Mouse (Mus musculus) T-helper 17 cell (primary cell): Measurements from ENCODE around the gene Epb41.

ENCODE experiments used
- in situ Hi-C, 2 experiments: fragments of 300-600 bp; cut with MboI, MseI; formaldehyde crosslinking; loops; 1 replicate in 1 of 2; 2 replicates in 1 of 2; pipeline ENCODE4 v1.15.1; 2025; ENCODE audit warnings: high pct_unique_total_duplicates in 2 of 2

The Epb41 gene

DNA sequence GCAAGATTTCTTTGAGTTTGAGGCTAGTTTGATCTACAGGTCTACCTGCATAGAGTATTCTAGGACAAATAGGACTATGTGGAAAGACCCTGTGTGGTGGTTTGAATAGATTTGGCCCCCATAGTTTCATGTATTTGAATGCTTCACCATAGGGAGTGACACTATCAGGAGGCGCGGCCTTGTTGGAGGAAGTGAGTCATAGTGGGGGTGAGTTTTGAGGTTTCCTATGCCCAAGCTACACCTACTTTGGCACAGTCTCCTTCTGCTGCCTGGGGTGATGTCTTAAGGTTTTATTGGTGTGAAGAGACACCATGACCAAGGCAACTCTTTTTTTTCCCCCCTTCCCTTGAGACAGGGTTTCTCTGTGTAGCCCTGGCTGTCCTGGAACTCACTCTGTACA lies 51.3 kb downstream of the Epb41 start:
- in situ Hi-C loops, result no loop called here

DNA sequence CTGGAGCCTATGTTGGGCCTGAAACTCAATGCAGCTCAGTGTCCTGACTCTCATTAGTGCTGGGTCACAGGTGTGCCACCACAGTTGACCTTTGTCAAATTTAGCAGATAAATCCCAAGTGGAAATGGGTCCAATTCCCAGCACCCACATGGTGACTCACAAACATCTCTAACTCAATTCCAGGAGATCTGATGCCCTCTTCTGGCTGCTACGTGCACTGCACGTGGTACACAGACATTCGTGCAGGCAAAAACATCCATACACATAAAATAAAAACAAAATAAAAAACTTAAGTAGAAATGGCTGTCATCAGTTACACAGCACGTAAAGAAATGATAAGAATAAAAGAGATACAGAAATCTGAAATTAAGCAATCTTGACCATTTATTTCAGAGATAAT lies 52.5 kb downstream of the Epb41 start:
- in situ Hi-C loops, result no loop called here

DNA sequence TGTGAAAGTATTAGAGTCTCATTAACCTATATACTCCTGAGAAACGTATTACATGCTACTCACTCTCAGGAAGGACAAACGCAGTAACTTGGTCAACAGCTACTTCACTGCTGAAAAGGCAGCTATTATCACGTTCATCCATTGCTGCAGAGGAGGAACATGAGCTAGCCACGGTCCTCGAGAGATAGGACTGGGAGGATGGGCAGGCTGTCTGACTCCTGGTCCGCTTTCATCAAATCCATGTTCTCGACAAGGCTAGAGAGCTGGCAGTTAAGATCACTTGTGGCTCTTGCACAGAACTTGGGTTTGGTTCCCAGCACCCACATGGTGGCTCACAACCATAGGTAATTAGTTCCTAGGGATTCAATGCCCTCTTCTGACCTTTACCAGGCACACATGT lies 53.2 kb downstream of the Epb41 start:
- in situ Hi-C loops, result no loop called here

DNA sequence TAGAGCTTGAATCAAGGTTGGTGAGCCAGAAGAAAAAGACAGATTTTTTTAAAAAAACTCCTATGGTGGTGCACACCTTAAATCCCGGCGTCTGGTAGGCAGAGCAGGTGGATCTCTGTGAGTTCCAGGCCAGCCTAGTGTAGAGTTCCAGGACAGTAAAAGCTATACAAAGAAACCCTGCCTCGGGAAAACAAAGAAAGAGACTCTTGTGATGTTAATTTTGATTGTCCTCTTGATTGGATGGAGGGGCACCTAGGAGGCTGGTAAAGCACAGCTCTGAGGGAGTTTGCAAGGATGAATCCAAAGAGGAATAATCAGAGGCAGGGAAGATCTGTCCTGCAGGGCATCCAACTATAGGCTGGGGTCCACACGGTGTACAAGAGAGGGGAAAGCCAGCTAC lies 56.6 kb downstream of the Epb41 start:
- in situ Hi-C loops, result no loop called here

DNA sequence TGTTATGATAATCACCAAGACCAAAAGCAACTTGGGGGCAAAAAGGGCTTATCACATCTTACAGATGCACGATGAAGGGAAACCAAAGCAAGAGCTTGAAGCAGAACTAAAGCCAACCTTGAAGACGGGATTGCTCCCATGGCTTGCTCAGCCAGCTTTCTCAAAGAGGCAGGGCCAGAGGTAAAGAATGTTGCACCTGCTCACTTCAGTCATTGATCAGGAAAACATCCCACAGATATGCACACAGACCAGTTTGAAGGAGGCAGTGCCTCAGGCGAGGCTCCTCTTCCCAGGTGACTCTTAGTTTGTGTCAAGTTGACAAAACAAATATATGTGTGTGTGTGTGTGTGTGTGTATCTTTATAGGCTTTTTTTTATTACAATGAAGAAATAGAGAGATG lies 59.7 kb downstream of the Epb41 start:
- in situ Hi-C loops, result no loop called here

DNA sequence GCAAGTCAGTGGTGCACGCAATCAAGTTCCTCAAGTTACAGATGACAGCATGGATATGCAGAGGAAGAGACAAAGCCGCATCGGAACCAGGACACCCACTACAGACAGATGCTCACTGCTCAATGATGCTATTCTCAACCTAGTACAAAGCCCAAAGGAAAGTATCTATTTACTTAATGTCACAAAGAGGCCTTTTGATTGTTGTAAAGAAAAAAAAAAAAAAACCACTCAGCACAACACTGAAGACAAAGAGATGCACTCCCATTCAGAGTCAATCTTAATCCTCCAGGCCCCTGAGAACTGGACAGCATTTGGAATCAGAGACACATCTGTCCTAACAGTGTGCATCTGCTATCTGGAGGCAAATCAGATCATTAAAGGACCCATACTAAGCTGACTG lies 63.5 kb downstream of the Epb41 start:
- in situ Hi-C loops, result no loop called here

GRCm38 (mm10) chr4:132010416-132010815 lies 64.7 kb downstream of the Epb41 start:
- in situ Hi-C loops, result no loop called here

DNA sequence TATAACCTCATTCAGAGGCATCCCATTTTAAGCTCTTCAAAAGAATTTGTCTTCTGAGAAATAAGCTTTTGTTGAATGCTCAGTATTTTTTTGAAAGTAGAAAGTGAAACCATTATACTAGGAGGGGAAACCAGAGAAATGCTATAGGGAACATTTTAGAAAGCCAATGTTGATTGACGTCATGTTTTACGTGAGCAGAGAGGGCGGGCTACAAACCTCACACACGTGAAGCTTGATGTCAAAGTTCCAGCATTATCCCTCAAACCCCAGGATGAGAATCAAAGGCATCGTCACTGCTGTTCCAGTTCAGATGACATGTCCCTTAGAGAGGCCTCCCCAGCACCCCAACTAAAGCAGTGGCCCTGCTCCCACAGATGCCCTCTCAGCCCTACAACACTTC lies 66.9 kb downstream of the Epb41 start:
- in situ Hi-C loops, result no loop called here

- in situ Hi-C loops, result no loop called here
These were observed 68.0 kb downstream of the Epb41 start for GRCm38 (mm10) chr4:132007123-132007522.

- in situ Hi-C loops, result no loop called here
These were observed 76.5 kb downstream of the Epb41 start for GRCm38 (mm10) chr4:131998641-131999040.

DNA sequence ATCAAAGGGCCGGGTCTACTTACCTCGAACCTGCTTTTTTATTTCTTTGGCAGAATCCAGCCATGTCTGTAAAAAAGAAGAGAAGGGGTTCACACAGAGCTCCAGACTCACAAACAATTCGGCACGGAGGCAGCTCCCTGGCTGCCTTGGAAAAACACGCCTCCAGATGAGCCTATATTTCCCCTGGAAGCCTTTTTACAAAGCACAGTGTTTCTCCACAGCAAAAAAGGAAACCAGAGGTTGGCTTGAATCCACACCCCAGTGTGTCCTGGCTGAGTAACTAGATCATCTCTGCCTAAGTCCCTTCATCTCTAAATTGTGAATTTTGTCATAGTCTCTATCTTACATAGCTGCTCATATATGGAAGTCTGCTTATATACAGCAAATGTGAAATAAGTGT lies 77.6 kb downstream of the Epb41 start:
- in situ Hi-C loops, result no loop called here

DNA sequence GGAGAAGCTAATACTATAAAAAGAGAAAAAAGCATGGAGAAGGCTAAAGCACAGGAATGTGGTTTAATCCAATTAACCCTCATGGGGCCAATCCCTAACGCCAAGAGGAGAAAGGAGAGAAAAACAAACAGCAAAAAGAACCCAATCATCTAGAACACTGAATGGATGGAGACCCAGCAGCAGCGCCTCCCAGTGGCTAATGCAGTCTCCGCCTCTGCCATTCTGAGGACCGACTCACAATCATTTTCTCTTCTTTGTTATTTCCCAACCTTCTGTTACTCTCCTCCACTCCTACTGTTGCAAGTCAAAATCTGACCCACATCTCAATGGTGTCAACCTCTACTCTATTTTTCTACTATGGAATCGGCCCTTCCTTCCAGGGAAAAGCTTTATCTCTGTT lies 78.1 kb downstream of the Epb41 start:
- in situ Hi-C loops, result no loop called here

- in situ Hi-C loops, result no loop called here
These were observed 81.3 kb downstream of the Epb41 start for GRCm38 (mm10) chr4:131993792-131994191.

- in situ Hi-C loops, result loop anchor here in 1 of 2 experiments (5.0 kb wide), 1 partner anchor 94 kb away; the partner anchor contains the start of gene Epb41
These were observed 92.1 kb downstream of the Epb41 start for GRCm38 (mm10) chr4:131982881-131983538.

- in situ Hi-C loops, result loop anchor here in 1 of 2 experiments (5.0 kb wide), 1 partner anchor 96 kb away; the partner anchor contains the start of gene Epb41
These were observed 93.4 kb downstream of the Epb41 start for GRCm38 (mm10) chr4:131981755-131982154.

DNA sequence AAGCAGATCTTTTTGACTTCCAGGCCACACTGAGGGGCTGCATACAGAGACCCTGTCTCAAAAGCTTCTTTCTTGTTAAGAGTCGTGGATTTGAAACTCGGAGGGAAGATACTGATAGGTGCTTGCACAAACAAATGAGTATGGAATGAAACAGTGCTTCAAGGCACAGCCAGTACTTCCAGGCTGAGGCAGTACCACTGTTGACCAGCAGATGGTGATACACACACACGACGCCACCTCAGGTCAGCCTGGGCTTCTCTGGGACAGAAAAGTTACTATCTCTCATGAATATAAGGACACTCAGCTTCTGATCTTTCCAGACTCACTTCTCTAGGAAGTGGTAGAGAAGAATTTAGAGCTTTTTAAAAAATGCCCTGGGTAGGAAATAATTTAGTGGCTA lies 97.9 kb downstream of the Epb41 start:
- in situ Hi-C loops, result no loop called here

- in situ Hi-C loops, result loop anchor here (5.0 to 25.0 kb wide), 2 partner anchors 112 to 1583 kb away; no protein-coding TSS in a partner anchor
These were observed 104.8 kb downstream of the Epb41 start for GRCm38 (mm10) chr4:131970244-131970853.

GRCm38 (mm10) chr4:131968873-131969272 lies 106.2 kb downstream of the Epb41 start:
- in situ Hi-C loops, result loop anchor here in 1 of 2 experiments (25.0 kb wide), 1 partner anchor 1582 kb away; no protein-coding TSS in a partner anchor

- in situ Hi-C loops, result loop anchor here in 1 of 2 experiments (25.0 kb wide), 1 partner anchor 1570 kb away; no protein-coding TSS in a partner anchor
These were observed 118.0 kb downstream of the Epb41 start for GRCm38 (mm10) chr4:131957161-131957560.

DNA sequence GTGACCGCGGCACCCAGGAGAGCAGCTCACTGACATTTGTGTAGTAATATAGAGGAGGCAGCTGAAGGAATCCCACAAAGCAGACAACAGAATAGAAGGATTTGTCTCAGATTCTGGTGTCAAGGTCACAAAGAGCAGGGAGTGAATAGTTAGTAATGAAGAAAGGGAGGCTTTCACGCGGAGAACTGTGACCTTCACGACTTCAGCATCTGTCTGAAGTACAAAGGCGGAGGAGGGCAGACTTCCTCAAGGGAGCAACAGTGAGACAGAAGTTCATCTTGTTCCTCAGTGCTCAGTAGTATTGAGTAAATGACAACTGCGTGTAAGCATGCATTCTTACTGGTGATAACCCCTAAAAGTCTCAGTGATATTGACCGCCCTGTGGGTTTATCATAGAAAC lies 124.5 kb downstream of the Epb41 start:
- in situ Hi-C loops, result loop anchor here in 1 of 2 experiments (25.0 kb wide), 1 partner anchor 1563 kb away; no protein-coding TSS in a partner anchor

DNA sequence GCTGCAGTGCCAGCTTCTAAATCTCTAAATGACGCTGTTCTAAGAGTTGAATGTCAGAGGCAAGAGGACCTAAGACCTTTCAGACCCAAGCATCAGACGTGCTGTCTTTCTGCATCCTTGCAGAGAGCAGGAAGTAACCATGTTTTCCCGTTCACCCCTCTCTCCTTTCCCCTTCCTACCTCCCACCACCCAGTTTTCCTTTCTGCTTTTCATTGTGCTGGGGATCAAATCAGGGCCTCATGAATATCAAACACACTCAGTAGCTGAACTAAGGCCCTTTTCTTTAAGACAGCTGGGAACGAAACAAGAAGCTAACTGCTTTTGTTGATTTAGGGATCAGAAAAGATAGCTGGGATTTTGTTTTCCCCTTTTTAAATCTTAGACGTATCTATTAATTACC lies 125.2 kb downstream of the Epb41 start:
- in situ Hi-C loops, result loop anchor here in 1 of 2 experiments (25.0 kb wide), 1 partner anchor 1563 kb away; no protein-coding TSS in a partner anchor

GRCm38 (mm10) chr4:131947848-131948247 lies 127.3 kb downstream of the Epb41 start:
- in situ Hi-C loops, result no loop called here

DNA sequence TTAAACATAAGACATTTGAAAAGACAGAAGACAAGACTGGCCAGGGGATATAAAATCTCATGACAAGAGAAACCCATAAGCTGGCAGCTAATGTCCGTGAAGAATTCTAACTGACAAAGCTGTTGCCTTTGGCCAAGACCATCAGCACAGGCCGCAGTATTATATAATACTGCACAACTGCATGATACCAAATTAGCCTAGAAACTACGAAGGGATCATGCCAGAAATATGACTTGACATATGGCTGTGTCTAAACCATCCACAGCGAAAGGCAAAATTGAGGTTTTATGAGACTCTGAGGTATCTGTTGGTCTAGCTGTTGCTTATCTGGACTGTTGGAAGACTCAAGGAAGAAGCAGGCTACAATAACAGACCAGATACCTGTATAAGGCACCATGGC lies 134.3 kb downstream of the Epb41 start:
- in situ Hi-C loops, result no loop called here
